Mouse (Mus musculus) CH12.LX (cell line): ENCODE data around the gene Trim5. TPM values are rescaled to one million over a fixed set of nuclear protein-coding genes. Genes with fewer than 3 reads are reported as not detected.
"Not testable (repeated sequence)": the region's sequence is repeated elsewhere in the genome, so short reads cannot be mapped to it uniquely, and the experiment has no call there.

Source experiments
- DNase-seq: peaks from one replicate; pipeline ENCODE4 v3.0.0-alpha.2; 2013; ENCODE audit errors: extremely low read depth
- H3K27ac ChIP-seq: 2 replicates; pipeline ENCODE4 v1.5.1; 2012; ENCODE audit warnings: low read depth, mild to moderate bottlenecking, control low read depth, moderate library complexity; ENCODE audit not compliant: insufficient read depth
- H3K27me3 ChIP-seq: replicated peaks from 2 replicates; pipeline ENCODE3; 2012; ENCODE audit warnings: inconsistent platforms
- H3K36me3 ChIP-seq, 2 experiments: replicated peaks in 1 of 2; 2 replicates each; pipeline versions ENCODE3 to v1.6.1; 2012; ENCODE audit warnings: inconsistent platforms in 1 of 2, low read length in 1 of 2, mild to moderate bottlenecking in 1 of 2, mixed read lengths in 1 of 2, moderate library complexity in 1 of 2; ENCODE audit not compliant: control insufficient read depth in 1 of 2, insufficient read depth in 1 of 2
- H3K4me1 ChIP-seq, 2 experiments: 2 replicates each; pipeline ENCODE4 v1.6.1; 2012; ENCODE audit warnings: inconsistent platforms in 1 of 2, moderate library complexity in 1 of 2; ENCODE audit not compliant: insufficient read depth in 2 of 2, control insufficient read depth in 1 of 2
- H3K4me2 ChIP-seq: 2 replicates; pipeline ENCODE4 v1.6.1; 2012; ENCODE audit warnings: low read depth, mild to moderate bottlenecking, control low read depth; ENCODE audit not compliant: poor library complexity, insufficient read depth, severe bottlenecking
- H3K4me3 ChIP-seq, 3 experiments: fragments of 150-350 bp in 1 of 3; sonication (generic) in 1 of 3; replicated peaks in 1 of 3; 2 replicates each; pipeline versions ENCODE3 to v1.5.1; 2011 to 2012; ENCODE audit warnings: low read depth in 2 of 3, low read length in 2 of 3, mild to moderate bottlenecking in 2 of 3, moderate library complexity in 2 of 3, control low read depth in 1 of 3, improper control_type of control experiment in 1 of 3, inconsistent platforms in 1 of 3, mixed read lengths in 1 of 3; ENCODE audit not compliant: poor library complexity in 1 of 3
- H3K79me2 ChIP-seq: replicated peaks from 2 replicates; pipeline ENCODE4 v1.6.1; 2012; ENCODE audit warnings: mild to moderate bottlenecking, moderate library complexity; ENCODE audit not compliant: control insufficient read depth, poor library complexity, insufficient read depth, severe bottlenecking; ENCODE audit errors: extremely low read depth
- H3K9ac ChIP-seq: 2 replicates; pipeline ENCODE4 v1.6.1; 2012; ENCODE audit warnings: low read depth, mild to moderate bottlenecking, control low read depth, moderate library complexity; ENCODE audit not compliant: insufficient read depth
- H3K9me3 ChIP-seq: replicated peaks from 2 replicates; pipeline ENCODE3; 2012; ENCODE audit warnings: low read length, inconsistent platforms, mixed read lengths
- CHD2 ChIP-seq: IDR thresholded peaks from 2 replicates; pipeline ENCODE4 v1.6.1; 2011; ENCODE audit warnings: low read length, improper control_type of control experiment
- E2F4 ChIP-seq: IDR thresholded peaks from 2 replicates; pipeline ENCODE4 v1.6.1; 2011; ENCODE audit warnings: low read depth, low read length, improper control_type of control experiment; ENCODE audit not compliant: insufficient replicate concordance
- JUN ChIP-seq: IDR thresholded peaks from 2 replicates; pipeline ENCODE4 v1.6.1; 2011; ENCODE audit warnings: low read depth, mild to moderate bottlenecking, low read length, improper control_type of control experiment, moderate library complexity; ENCODE audit not compliant: insufficient read depth
- MAX ChIP-seq: IDR thresholded peaks from 2 replicates; pipeline ENCODE4 v1.6.1; 2011; ENCODE audit warnings: low read length, improper control_type of control experiment
- MXI1 ChIP-seq: IDR thresholded peaks from 2 replicates; pipeline ENCODE4 v1.6.1; 2011; ENCODE audit warnings: mild to moderate bottlenecking, low read depth, low read length, improper control_type of control experiment
- PAX5 ChIP-seq: IDR thresholded peaks from 2 replicates; pipeline ENCODE4 v1.6.1; 2012; ENCODE audit warnings: low read length, inconsistent platforms, mixed read lengths
- SIN3A ChIP-seq: IDR thresholded peaks from 2 replicates; pipeline ENCODE4 v1.6.1; 2012; ENCODE audit warnings: low read length, improper control_type of control experiment, inconsistent platforms
- UBTF ChIP-seq: IDR thresholded peaks from 2 replicates; pipeline ENCODE4 v1.6.1; 2012; ENCODE audit warnings: low read depth, mild to moderate bottlenecking, inconsistent platforms, low read length, improper control_type of control experiment, moderate library complexity
- USF2 ChIP-seq: conservative IDR thresholded peaks from 2 replicates; pipeline ENCODE4 v1.6.1; 2011; ENCODE audit warnings: low read depth, low read length, improper control_type of control experiment
- ZC3H11A ChIP-seq: IDR thresholded peaks from 2 replicates; pipeline ENCODE4 v1.6.1; 2012; ENCODE audit warnings: low read depth, mild to moderate bottlenecking, inconsistent platforms, low read length, improper control_type of control experiment
- ZNF384 ChIP-seq: IDR thresholded peaks from 2 replicates; pipeline ENCODE4 v1.6.1; 2012; ENCODE audit warnings: low read depth, low read length, improper control_type of control experiment, inconsistent platforms
- dilution Hi-C: fragments of 300-500 bp; cut with MboI; formaldehyde crosslinking; loops from 2 replicates; pipeline ENCODE4 v1.14.3; 2020; ENCODE audit warnings: low sequenced_read_pairs; ENCODE audit not compliant: extremely low pct_unique_long_range_greater_than_20kb, extremely low pct_ligation_motif_present
- in situ Hi-C: fragments of 300-500 bp; cut with MboI; formaldehyde crosslinking; loops from 3 replicates; pipeline ENCODE4 v1.14.3; 2019; ENCODE audit warnings: low sequenced_read_pairs, low pct_ligation_motif_present, low pct_unique_long_range_greater_than_20kb, mixed read lengths
- polyA plus RNA-seq: library from polyadenylated mRNA; unstranded; fragments of >175 nt; gene quantifications from 2 replicates; pipeline ENCODE4 v1.2.1, GENCODE M21; 2012; ENCODE audit warnings: low read depth; ENCODE audit not compliant: insufficient read length
- total RNA-seq, 2 experiments: library from RNA; depleted of rRNA; stranded (reverse); fragments of 300-350 nt in 1 of 2; fragments of >200 nt in 1 of 2; gene quantifications; 2 replicates each; pipeline ENCODE4 v1.2.3; 2012 to 2014

The Trim5 gene
- total RNA-seq (2012; rRNA removed), result 4.4 and 4.5 TPM in 2 replicates
- total RNA-seq (2014; rRNA removed), result 6.5 and 7.0 TPM in 2 replicates
- polyA plus RNA-seq, result 7.8 and 8.9 TPM in 2 replicates

DNA sequence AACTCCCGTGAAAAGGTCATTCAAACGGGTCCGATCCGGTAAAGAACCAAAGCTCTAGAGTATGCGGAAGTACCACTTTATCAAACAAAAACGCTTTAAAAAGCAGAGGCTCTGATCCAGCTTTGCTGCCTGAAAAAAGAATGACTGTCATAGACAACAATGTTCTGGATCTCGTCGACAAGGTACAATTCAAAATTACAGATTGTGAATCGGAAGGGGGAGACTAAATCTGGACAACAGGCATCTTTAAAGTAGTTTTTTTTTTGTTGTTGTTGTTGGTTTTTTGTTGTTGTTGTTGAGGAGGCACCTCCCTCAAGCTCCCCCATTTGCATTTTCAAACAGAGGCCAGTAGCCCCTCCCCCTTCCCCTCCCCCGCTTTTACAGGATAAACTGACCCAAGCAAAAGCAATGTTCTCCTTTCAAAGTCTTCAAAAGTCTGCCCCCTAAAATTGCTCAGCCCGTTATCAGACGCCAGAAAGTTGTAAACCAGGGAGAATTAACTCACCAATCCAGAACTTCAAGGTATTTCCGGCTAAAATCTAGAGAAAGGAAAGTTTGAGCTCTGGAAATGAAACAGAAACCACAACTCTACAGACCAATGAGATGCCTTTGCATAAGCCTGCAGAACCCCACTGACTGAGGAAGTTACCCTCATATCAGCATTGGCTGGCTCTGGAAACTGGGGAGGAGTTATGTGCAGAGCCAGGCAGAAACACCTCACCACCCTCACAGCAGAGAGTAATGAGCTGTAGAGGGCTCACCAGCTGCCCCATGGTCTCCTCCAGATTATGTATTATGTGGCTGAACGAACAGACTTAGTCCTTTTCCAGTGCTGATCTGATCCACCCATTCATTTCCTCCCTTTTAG, at the start of gene Trim5:
Gene Trim5, minus strand, starts transcription at position 519 of the 868 bp plus-strand sequence.
- in situ Hi-C loops, H3K9me3 ChIP-seq, dilution Hi-C loops, H3K79me2 ChIP-seq, H3K27me3 ChIP-seq, H3K36me3 ChIP-seq: not testable (repeated sequence)
- H3K4me3 ChIP-seq, result peak within 1 kb of the TSS; percentile 46 to 69 (median 65)
- H3K27ac ChIP-seq, result peak within 1 kb of the TSS; percentile 68; the same call in 1 of the 2 replicates
- H3K9ac ChIP-seq, result peak within 1 kb of the TSS; percentile 87
- peak within 1 kb of the TSS; percentile 71 for H3K4me2 ChIP-seq
- H3K4me1 ChIP-seq, result peaks cover 15 to 33% of the 10 kb centered on the region in 2 experiments
- peak; percentile 46; the same call in 1 of the 2 replicates for TF ChIP-seq ZNF384
- peak; percentile 55; the same call in 1 of the 2 replicates for TF ChIP-seq CHD2
- peak; percentile 39; the same call in 1 of the 2 replicates for TF ChIP-seq SIN3A
- DNase-seq, result peak; percentile 57

DNA sequence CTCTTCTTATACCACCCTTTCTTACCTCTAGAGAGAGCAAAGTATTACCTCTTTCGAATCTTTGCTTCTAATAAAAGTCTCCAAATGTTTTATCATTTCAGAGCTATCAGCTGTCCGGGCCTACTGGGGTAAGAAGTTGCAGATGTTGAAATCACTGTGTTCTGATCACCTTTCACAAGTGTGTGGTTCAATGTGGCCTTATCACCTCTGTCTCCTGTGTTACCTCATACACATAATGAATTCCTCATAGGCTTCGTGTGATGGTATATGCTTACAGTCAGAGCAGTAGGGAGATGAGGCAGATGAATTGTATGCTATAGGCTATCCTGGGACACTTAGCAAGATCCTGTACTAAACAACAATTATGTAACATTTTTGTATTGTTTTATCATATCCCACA, 47.7 kb upstream of the Trim5 start:
- H3K9ac ChIP-seq, DNase-seq, H3K36me3 ChIP-seq, H3K79me2 ChIP-seq, H3K27me3 ChIP-seq, H3K27ac ChIP-seq, dilution Hi-C loops, H3K4me3 ChIP-seq, H3K4me2 ChIP-seq, in situ Hi-C loops, H3K4me1 ChIP-seq, H3K9me3 ChIP-seq: not testable (repeated sequence)

DNA sequence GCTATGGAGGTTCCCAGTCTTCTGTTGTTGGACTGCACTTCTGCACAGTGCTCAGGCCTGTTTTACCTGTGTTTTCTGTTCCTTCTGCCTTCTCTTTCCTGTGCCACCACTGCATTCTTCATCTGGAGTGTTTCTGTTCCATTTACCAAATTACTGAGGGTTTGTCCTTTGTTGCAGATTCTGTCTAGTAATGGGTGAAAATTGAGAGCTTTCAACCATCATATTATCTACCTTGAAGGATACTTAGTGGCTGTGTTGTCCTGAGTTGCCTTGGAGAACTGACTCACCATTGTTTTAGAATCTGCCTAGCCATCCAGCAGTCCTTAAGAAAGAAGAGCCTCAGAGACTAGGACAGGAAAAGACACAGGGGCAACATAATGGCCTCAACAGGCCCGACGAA, 41.3 kb upstream of the Trim5 start, which contains the start of gene Trim34b:
Gene Trim34b, plus strand, starts transcription at position 301 of the 400 bp plus-strand sequence.
- H3K36me3 ChIP-seq, DNase-seq, H3K4me3 ChIP-seq, dilution Hi-C loops, H3K9ac ChIP-seq, in situ Hi-C loops, H3K27ac ChIP-seq, H3K4me2 ChIP-seq, H3K27me3 ChIP-seq, H3K4me1 ChIP-seq, H3K79me2 ChIP-seq, H3K9me3 ChIP-seq: not testable (repeated sequence)

DNA sequence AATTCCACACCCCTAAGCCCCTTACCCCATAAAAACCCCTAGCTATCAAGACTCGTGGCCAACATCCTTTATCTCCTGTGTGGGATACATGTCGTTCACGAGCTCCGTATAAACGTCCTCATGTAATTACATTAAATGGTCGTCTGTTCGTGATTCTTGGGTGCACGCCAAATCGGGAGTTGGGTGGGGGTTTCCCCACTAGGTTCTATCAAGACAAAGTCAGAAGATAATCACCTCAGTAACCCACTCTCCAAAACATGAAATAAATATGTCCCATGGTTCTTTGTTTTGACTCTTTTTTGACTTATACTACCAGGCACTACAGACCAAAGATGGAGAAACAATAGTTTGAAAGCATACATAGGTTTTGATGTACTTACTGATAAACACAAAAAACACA, 34.1 kb upstream of the Trim5 start:
- no peak for DNase-seq
- Histone ChIP-seq H3K4me1 (no peaks in the 10 kb centered on the region), H3K27me3 (no peaks in the 10 kb centered on the region), H3K36me3 (no peaks in the 10 kb centered on the region), H3K9me3 (no peaks in the 10 kb centered on the region), H3K9ac (no peak overlapping the region), H3K4me2 (no peak overlapping the region), H3K79me2 (no peaks in the 10 kb centered on the region), H3K27ac (no peak overlapping the region), H3K4me3 (no peak overlapping the region)
- in situ Hi-C loops, result no loop called here
- no peak for TF ChIP-seq ZC3H11A
- no peak for TF ChIP-seq UBTF
- TF ChIP-seq E2F4, result no peak
- no peak for TF ChIP-seq USF2
- TF ChIP-seq PAX5, result no peak
- TF ChIP-seq MXI1, result no peak
- no peak for TF ChIP-seq MAX
- TF ChIP-seq JUN, result no peak
- dilution Hi-C loops, result no loop called here
